Mouse (Mus musculus) layer of hippocampus, postnatal 36 days (tissue): Measurements from ENCODE around the gene Anxa11. TPM values are rescaled to one million over a fixed set of nuclear protein-coding genes. Genes with fewer than 3 reads are reported as not detected.
"Not testable (repeated sequence)": the region's sequence is repeated elsewhere in the genome, so short reads cannot be mapped to it uniquely, and the experiment has no call there.

Source experiments
- DNase-seq, 2 experiments: peaks; one replicate each; pipeline ENCODE4 v3.0.0; 2022
- total RNA-seq, 2 experiments: library from RNA; stranded (reverse); gene quantifications; 2 replicates each; pipeline ENCODE4 v1.2.3; 2021

Gene Anxa11
- 10 to 100 TPM; 70.0 to 81.0 TPM for total RNA-seq

GRCm38 (mm10) chr14:25841991-25842687 lies at the start of gene Anxa11:
Gene Anxa11 (plus strand): TSS chr14:25842156.
- peak; percentile 73 to 78 for DNase-seq

GRCm38 (mm10) chr14:25794331-25794730 lies 47.6 kb upstream of the Anxa11 start:
- no peak for DNase-seq

GRCm38 (mm10) chr14:25795067-25795466 lies 46.9 kb upstream of the Anxa11 start:
- no peak for DNase-seq

GRCm38 (mm10) chr14:25795561-25796174 lies 46.3 kb upstream of the Anxa11 start:
- peak; percentile 68 to 74 for DNase-seq

GRCm38 (mm10) chr14:25796619-25797018 lies 45.3 kb upstream of the Anxa11 start:
- DNase-seq: no peak

GRCm38 (mm10) chr14:25800166-25800960 lies 41.6 kb upstream of the Anxa11 start:
- peak; percentile 80 to 84 for DNase-seq

- no peak for DNase-seq
These were observed 39.4 kb upstream of the Anxa11 start for GRCm38 (mm10) chr14:25802511-25802910.

- DNase-seq: no peak
These were observed 38.6 kb upstream of the Anxa11 start for GRCm38 (mm10) chr14:25803246-25803809.

- DNase-seq: peak; percentile 44 to 46
These were observed 36.1 kb upstream of the Anxa11 start for GRCm38 (mm10) chr14:25805871-25806270.

GRCm38 (mm10) chr14:25806561-25806960 lies 35.4 kb upstream of the Anxa11 start:
- no peak for DNase-seq

GRCm38 (mm10) chr14:25811026-25811425 lies 30.9 kb upstream of the Anxa11 start:
- DNase-seq: not testable (repeated sequence)

- no peak for DNase-seq
These were observed 27.8 kb upstream of the Anxa11 start for GRCm38 (mm10) chr14:25814140-25814539.

- DNase-seq: peak; percentile 56 to 58
These were observed 25.5 kb upstream of the Anxa11 start for GRCm38 (mm10) chr14:25816416-25816815.

GRCm38 (mm10) chr14:25822584-25822983 lies 19.4 kb upstream of the Anxa11 start:
- DNase-seq: no peak

- no peak for DNase-seq
These were observed 17.0 kb upstream of the Anxa11 start for GRCm38 (mm10) chr14:25824995-25825394.

GRCm38 (mm10) chr14:25825880-25826626 lies 15.9 kb upstream of the Anxa11 start:
- no peak for DNase-seq

- no peak for DNase-seq
These were observed 15.1 kb upstream of the Anxa11 start for GRCm38 (mm10) chr14:25826866-25827265.

GRCm38 (mm10) chr14:25831332-25831731 lies 10.6 kb upstream of the Anxa11 start:
- DNase-seq: no peak

- DNase-seq: peak; percentile 59
These were observed 9.7 kb upstream of the Anxa11 start for GRCm38 (mm10) chr14:25832301-25832700.

- DNase-seq: no peak
These were observed 3.5 kb upstream of the Anxa11 start for GRCm38 (mm10) chr14:25838411-25838810.

GRCm38 (mm10) chr14:25839791-25840190 lies 2.2 kb upstream of the Anxa11 start:
- DNase-seq: no peak

GRCm38 (mm10) chr14:25840961-25841360 lies 995 bp upstream of the Anxa11 start:
- DNase-seq: no peak
